Mouse (Mus musculus) urinary bladder, adult 2 months (tissue): Measurements from ENCODE around the gene Nudt4. TPM values are rescaled to one million over a fixed set of nuclear protein-coding genes. Genes with fewer than 3 reads are reported as not detected.

Source experiments
- DNase-seq: peaks from one replicate; pipeline ENCODE4 v3.0.0; 2022; ENCODE audit warnings: low spot score
- polyA plus RNA-seq: library from polyadenylated mRNA; depleted of rRNA; stranded (reverse); fragments of >200 nt; gene quantifications from 2 replicates; pipeline ENCODE4 v1.2.3, GENCODE M21; 2012

Nudt4 gene
- polyA plus RNA-seq, 1 experiment, result 60.3 TPM

DNA sequence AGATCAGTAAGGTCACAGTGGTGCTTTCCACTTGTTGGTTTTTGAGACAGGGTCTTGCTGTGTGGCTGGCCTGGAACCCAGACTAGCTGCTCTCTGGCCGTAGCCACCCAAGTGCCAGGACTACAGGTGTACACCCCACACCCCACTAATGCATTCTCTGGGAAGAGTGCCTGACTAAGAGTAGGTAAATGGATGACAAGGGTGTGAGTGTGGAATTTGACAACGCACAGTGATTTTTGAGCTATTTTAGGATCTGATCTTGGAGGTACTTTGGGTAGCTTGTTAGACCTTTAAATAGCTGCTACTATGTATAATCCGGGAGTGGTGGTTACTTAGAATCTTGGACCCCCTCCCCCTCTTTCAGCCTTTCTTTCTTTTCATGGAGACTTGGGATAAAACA lies 24.7 kb downstream of the Nudt4 start:
- no peak for DNase-seq

DNA sequence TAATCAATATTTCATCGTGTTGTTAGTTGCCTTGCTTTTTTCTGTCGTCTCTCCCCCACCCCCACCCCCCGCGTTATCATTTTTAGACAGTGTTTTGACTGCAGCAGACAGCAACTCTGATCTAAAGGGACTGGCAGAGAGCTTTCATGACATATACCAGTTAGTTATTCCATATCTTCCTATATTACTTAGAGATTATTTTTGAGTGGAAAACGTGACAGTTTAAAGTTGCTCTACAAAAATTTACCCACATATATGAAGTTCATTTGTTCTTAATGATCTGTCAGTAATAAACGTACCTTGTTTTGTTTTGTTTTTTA lies 27.8 kb downstream of the Nudt4 start:
- no peak for DNase-seq

DNA sequence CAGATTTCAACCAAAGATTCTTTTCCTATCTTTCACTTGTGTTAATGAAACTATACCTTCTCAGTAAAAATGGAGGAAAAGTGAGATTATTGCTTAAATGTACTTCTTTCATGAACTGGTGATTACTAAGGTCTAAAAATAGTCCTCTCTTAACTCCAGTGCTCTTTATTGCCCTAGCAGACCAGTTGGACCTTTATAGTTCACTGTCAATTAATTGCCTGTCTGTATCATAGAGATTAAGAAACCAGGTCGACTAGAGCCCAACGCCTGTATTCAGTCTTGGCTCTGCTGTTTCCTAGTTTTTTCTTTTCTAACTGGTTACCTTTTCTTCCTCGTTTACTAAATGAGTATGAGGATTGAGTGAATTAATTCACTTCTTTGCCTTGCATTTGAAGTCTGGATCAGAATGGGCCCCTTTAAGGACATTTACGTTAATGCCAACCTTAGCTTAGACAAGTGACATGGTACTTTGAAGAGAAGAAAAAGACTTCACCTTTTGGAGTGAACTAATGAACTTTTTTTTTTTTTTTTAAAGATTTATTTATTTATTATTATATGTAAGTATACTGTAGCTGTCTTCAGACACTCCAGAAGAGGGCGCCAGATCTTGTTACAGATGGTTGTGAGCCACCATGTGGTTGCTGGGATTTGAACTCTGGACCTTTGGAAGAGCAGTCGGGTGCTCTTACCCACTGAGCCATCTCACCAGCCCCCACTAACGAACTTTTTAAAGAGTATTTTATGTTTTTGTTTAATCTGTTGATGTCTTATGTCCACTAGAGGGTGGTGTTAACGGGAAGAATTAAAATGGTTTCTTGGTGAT lies 28.3 kb downstream of the Nudt4 start:
- no peak for DNase-seq

DNA sequence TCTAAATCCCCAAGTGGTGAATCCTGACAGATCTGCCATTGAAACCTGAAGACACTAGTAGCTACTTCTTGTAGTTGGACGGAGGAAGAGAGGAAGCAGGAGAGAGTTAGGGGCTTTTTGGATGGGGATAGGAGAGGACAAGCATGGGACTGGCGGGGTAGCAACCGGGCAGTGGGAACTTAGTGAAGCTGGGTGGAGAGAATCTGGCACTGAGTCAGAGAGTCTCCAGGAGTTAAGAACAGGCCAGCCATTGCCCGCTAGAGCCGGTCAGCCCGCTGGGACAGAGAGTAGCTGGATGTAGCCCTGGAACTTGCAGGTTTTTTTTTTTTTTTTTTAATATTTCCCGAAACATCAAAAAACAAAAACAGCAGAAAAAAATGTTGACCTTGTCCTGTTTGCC lies 30.6 kb downstream of the Nudt4 start:
- DNase-seq, result no peak

DNA sequence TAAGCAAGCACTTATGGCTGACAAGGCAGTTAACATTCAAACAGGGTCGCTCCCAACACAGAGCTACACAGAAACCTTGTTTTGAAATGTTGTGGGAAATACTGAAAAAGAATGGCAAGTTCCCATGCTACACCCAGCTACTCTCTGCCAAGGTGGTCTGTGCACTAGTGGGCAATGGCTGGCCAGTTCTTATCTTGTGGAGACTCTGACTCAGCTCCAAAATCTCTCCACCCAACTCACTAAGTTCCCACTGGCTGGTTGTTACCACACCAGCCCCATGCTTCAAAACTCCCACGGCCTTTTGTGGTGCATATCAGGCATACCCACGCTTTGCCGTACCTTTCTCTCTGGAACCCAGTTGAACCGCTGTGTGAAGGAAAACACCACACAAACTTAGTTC lies 31.0 kb downstream of the Nudt4 start:
- DNase-seq, result no peak

DNA sequence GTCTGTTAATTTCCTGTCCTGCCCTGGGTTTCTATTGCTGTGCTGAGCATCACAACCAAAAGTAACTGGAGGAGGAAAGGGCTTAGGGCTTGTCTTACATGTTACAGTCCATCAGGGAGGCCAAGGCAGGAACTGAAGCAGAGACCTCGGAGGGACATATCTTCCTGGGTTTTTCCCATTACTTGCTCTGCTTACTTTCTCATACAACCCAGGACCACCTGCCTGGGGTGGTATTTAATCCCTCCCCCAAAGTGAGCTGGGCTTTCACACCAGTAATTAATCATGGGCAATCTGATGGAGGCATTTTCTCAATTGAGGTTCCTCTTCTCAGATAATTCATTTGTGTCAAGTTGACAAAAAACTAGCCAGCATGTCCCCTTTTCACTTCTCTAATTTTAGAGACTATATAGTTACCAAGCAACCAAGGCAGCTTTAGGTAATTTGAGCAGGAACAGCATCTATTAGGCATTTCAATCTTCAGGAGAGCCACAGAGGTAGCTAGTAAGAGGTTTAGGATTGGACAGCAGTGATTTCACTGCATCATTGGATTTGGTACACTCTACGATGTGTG lies 33.3 kb downstream of the Nudt4 start:
- no peak for DNase-seq

DNA sequence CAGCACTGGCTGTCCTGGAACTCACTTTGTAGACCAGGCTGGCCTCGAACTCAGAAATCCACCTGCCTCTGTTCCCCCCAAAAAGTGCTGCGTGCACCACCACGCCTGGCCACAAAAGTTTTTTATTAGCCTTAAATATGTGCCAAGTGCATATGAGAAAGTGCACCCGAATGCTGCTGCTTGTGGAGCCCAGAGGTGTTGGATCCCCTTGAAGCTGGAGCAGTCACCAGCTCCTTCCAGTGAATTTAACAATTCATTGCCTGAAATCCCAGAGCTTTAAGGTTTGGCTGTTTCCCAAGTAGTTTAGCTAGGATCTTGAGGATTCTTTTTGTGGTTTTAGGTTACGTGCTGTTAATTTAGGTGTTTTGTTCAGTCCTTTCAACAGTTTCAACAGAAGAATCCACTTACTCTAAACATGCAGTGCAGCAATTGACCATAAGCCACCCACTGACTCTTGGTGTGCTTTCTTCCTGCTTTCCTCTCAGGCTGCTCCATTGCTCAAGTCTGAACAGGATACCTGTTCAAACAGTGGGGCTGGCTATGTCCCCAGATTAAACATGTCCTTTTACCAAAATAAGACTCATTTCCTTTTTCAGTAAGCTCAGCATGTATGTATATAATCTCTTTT lies 37.3 kb downstream of the Nudt4 start:
- no peak for DNase-seq

DNA sequence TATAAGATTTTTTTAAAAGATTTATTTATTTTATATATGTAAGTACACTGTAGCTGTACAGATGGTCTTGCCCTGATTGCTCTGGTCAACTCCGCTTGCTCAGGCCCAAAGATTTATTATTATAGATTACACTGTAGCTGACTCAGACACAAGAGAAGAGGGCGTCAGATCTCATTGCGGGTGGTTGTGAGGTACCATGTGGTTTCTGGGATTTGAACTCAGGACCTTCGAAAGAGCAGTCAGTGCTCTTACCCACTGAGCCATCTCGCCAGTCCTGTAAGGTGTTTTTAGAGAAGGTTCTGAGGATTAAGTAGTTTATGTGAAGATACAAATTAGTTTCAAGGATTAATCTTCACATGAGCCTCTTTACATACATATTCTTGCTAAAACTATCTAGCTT lies 38.1 kb downstream of the Nudt4 start:
- no peak for DNase-seq

DNA sequence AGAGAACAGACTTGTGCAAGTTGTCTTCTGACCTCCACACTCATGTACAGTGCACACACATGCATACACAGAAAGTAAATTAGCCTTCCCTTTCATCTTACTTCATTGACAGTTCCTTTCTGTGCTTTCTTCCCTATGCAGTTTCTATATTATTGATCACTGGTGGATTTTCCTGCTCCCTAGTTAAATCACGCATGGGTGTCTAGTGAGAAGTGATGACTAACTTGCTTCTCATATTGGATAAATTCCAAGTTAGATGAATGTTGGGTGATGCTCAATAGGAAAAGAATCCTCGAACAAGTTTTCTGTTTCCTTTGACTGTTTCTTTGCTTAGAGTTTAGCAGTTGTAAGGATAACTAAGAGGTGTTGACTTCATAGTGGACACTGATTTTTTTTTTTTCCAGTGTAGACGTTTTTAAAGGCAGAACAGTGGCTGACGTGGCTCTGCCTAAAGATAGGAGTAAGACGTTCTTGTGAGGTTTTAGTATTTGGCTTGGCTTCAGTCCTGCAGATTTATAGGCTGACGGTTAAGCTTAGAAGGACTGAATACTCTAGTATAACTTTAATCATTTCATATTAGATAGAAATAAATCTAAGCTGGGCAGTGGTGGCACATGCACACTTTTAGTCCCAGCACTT lies 38.8 kb downstream of the Nudt4 start:
- DNase-seq, result no peak

DNA sequence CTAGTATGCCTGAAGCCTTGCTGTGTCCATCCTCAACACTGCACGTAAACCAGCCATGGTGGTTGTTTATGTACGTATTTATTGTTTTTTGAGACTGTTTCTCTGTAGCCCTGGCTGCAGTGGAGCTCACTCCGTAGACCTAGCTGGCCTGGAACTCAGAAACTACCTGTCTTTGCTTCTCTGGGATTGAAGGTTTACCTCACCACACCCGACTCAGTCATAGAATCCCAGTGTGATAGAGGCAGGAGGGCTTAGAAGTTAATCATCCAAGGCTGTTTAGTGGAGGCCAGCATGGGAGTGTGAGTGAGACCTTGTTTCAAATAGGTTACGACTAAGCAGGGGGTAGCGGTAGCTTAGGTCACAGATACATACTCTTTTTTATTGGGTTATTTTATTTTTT lies 46.3 kb downstream of the Nudt4 start:
- DNase-seq, result no peak

DNA sequence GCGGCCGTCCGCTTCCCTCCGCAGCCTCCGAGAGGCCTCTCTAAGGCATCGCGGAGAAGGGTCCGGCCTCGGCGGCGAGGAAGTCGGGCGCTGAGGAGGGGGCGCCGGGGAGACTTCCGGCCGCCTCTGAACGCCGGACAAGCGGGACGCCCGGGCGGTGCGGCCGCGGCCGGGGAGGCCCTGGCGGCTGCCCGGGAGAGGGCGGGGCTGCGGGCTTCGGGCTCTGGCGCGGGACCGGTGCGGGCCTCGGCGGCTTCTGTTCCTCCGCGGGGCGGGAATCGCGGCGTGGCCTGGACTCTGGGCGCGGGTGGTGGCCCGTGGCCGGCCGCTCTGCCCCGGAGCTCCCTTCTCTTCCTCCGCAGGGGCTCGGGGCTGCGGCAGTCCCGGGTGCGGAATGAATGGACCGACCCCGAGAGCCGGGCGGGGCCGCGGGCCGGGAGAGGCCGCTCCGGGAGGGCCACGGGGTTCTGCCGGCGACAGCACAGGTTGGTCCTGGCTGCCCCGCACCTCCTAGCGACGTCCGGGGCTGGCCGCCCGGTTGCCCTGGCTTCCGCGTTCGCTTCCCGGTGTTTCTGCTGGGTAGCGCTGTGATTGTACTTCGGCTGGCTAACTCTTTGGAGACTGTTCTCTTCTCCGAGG lies 48.5 kb downstream of the Nudt4 start:
- peak; percentile 72 for DNase-seq

DNA sequence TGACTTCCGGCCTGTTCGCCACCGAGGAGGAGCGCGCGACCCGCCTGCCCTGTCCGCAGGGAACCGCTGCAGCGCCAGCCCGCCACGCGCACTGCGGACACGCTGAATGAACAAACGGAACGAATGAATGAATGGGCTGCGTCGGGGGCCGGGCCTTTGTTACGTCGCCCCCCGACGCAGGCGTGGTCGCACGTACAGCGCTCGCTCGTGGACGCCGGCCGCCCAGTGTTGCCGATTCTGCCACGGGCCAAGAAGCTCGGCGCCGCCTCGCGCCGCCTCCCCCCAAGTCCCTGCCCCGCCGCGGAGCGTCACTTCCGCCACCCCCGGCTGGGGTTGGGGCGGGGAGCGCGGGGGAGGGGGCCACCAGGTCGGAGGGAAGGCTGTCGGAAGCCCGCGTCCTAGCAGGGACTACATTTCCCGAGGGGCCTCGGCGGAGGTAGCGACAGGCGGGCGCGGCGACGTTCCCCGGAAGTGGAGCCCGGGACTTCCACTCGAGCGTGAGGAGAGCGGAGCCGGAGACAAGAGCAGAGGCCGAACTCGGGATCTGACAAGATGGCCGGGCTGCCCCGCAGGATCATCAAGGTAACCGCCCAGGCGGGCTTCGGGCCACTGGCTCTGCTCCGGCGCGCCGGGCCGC lies 49.2 kb downstream of the Nudt4 start, which contains the start of gene Ube2n:
Ube2n (plus strand) TSS at position 490 of the 637 bp plus-strand sequence.
- peak; percentile 95 for DNase-seq

DNA sequence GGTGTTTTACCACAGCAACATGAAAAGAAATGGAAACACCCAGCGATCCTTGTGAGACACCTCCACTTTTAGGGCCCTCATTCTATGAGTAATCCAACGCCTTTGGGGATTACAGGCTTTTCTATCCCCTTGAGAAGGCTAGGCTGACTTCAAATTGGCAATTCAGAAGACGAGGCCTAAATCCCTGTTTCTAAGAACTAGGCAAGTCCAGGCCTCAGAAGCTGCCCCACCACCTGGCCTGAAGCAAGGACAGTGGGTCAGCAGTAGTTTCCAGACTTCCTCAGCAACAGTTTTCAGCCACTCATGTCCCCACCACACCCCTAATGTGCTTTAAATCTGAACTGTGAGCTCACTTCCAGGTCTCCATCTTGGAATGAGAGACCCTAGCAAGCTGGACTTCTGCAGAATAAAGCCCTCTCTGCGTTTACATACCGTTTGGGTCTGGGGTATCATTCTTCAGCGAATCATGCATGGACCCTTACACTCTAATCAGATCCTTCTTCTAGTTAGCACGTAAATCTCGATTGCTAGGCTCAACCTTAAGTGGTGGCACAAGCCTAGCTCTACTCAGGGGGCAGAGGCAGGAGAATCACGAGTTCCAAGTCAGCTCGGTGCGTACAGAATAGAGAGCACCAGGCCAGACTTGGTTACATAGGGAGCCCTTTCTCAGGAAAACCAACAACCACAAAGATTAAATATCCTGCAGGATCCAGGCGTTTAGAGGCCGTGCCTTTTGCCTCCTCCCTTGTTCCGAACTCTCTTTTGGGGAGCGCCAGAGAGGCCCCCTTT lies 50.0 kb downstream of the Nudt4 start:
- no peak for DNase-seq

DNA sequence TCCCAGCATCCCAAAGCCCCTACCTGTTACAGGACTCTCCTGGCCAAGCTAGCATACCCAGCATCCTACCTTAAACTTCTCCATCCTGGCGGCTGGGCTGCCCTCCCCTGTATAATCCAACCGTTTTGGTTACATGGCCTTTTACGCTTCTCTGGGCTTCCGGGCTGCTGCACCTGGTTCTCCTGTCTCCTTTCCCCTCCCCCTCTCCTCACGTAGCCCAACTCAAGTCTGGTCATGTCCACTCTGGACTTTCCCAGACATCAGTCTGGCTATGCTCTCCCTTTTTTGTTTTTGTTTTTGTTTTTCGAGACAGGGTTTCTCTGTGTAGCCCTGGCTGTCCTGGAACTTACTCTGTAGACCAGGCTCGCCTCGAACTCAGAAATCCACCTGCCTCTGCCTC lies 51.3 kb downstream of the Nudt4 start:
- no peak for DNase-seq

DNA sequence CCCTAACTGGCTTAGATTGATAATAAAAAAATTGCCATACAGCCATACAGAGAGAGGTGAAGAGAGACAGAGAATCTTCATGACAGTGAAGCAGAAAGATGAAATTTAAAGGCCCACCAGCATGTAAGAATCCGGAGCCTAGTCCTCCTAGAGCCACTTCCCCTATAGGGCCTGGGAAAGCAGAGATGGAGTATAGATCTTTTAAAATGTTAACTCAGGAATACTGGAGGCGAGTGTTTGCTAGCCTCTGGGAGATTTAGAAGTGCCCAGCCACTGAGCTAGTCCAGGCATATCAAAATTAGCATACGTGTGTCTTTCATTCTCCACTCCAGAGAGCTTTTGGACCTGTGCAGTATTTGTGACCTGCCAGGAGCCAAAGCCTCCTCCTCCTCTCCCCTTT lies 54.7 kb downstream of the Nudt4 start:
- no peak for DNase-seq

DNA sequence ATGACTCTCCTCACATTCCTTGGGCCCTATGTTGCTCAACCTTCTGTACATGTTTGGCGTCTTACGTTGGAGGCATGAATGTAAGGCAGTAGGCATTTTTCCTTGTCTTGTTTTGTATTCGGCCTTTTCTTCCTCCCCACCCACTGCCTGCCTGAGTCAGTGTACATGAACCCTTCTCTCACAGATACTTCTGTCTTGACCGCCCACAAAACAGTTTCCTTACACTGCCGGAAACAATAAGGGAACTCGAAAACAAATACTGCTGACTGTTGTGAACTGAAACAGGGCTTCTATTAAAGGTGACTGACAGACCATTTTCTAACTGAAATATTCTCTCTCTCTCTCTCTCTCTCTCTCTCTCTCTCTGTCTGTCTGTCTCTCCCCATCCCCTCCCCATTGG lies 55.2 kb downstream of the Nudt4 start:
- DNase-seq, result no peak

DNA sequence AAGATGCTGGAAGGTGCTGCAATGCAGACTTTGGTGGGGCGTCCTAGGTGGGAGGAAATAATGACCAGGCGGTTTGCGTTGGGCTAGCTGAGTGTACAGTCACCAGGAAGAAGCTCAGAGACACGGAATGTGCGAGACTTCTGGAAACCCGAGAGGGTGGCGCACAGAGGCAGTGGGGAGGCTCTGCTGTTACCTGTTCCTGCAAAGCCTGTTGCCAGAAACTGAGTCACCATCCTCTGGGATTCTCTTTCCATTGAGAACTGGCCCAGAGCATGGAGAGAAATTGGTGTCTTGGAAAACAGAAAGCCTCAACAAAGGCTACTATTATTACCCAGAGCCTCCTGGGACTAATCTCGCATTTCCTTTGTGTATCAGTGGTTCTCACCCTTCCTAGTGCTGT lies 55.8 kb downstream of the Nudt4 start:
- no peak for DNase-seq

DNA sequence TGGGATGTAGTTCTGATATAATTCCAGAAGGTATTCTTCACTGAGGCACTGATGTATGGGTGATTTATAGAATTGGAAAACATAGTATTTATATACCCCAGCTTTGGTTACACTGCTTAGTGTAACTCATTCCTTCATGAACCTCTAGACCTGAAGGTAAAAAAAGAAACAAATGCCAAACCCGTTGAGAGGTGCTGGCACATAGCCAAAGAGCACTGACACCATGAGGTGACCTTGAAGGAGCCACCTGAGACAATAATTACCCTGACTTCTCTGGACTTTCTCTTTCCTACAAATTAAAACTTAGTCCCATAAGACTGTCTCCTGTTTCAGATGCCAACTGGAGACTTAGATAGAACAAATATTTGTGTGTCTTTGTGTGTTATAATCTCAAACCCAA lies 59.6 kb downstream of the Nudt4 start:
- DNase-seq, result no peak

DNA sequence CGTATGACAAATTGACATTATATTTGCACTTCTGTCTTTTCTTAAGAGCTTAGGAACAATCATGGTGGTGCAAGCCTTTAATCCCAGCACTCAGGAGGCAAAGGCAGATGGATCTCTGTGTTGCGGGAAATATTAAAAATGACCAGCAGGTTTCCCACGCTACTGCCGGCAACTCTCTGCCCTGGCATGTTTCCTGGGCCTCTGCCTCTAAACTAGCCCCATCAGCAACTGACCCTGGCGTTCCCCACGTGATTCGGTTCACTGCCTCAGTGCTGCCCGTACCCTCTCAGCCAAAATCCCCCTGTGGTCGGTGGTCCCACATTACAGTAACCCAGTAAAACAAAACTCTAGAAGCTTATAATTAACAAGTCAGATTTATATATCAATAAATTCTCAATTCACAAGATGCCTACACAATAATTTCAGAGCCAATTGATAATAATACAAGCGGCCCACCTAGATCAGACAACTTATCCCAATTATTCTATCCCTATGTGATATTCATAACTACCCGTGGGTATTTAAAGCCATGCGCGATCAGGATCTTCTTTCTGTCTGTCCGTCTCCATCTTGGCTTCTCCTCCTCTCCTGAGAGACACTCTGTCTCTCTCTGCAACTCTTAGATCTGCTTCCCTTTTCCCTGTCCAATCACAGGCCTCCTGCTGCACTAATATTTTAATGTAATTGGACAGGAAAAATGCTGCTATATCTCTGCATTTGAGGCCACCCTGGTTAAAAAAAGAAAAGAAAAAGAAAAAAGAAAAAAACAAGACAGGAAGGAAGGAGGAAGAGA lies 60.3 kb downstream of the Nudt4 start:
- DNase-seq, result no peak

DNA sequence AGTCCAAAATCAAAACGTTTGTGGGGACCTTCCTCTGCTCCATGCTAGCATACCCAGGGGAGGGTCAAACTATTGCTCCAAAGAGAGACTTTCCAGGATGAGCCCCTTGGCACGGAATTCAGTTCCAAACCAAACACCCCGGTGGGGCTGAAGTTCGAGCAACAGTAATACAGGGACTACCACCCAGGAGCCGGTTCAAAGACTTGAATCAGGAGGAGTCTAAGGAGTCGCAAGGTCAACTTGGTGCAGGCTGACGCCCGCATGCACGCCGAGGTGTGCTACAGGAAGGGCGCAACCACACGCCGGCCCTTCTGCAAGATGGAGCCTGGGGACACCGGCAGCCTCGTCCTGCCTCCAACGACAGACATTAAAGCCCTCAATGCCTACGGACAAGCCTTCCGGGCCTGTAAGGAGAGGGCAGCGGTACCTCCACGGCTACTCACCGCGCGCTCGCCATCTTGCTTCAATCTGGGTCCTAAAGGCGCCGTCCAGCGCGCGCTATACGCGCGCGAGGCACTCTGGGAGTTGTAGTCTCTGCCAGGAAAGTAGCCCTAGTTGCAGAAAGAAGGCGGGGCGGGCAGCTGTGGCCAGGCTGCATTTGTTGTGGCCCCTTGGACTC lies 62.4 kb downstream of the Nudt4 start, which contains the start of gene Mrpl42:
Mrpl42 (minus strand) TSS at position 478 of the 619 bp plus-strand sequence.
- peak; percentile 57 for DNase-seq
